Mouse (Mus musculus) large intestine, adult 2 months (tissue): Measurements from ENCODE around the gene Col19a1. TPM values are rescaled to one million over a fixed set of nuclear protein-coding genes. Genes with fewer than 3 reads are reported as not detected.

Source experiments
- DNase-seq: peaks from one replicate; pipeline ENCODE4 v3.0.0-alpha.2; 2012; ENCODE audit warnings: low read depth, low spot score
- WGBS: fragments of 180-500 bp; shearing (Covaris S2); methylation state at CpG from one replicate; pipeline ENCODE4 v1.1.7; 2018; 5-methylcytosine and 5-hydroxymethylcytosine counted together
- polyA plus RNA-seq: library from polyadenylated mRNA; depleted of rRNA; stranded (reverse); fragments of >200 nt; gene quantifications from 2 replicates; pipeline ENCODE4 v1.2.3, GENCODE M21; 2012

The Col19a1 gene
- polyA plus RNA-seq, 1 experiment: not detected

DNA sequence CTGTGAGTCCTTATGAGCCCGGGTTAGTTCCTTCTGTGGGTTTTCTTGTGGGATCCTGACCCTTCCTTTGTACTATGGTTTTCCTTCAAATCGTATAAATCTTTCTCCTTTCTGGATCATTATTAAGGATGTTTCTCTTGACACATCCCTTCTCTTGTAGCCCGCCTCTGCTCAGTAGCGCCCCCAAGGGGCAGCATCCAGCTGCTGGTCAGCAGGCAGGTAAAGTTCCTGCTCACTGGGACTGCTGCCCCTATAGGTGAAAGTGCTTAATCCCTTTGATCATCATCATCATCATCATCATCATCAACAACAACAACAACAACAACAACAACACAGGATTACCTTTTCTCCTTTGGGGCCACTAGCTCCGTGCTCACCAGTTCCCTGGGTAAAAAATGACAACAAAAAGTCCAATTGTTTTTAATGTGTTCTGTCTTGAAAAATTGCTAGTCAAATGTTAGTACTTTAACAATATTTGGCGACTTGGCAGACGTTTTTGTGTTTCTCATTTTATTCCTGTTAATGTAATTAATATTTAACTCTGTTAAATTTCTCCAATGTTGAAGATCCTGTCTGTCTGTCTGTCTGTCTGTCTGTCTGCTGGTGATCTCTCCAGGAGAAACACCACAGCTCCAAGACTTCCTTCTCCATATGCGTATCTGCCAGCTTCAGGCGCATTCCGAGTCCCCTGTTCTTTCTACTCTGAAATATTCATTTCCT is 249.6 kb downstream of the Col19a1 start:
- no peak for DNase-seq
- WGBS: 76% methylated on average over 10 of the region's 10 CpGs

DNA sequence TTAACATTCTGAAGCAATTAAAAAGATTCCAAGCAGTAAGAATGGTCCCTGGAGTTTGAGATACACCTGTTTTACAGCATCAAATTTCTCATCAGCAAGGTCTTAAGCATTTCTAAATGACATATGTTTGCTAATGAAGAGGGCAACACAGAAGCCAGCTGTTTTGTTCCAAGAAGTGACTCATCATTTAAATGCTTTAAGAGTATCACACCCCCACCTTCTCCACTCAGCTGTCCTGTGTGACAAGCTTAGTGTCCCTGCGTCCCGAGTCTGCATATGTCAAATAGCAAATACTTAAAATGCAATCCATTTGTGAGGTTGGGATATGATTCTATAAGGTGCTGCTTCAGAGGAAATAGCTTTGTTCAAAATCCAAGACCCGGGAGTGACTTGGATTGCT is 251.2 kb downstream of the Col19a1 start:
- WGBS: 69% methylated on average over 3 of the region's 3 CpGs

DNA sequence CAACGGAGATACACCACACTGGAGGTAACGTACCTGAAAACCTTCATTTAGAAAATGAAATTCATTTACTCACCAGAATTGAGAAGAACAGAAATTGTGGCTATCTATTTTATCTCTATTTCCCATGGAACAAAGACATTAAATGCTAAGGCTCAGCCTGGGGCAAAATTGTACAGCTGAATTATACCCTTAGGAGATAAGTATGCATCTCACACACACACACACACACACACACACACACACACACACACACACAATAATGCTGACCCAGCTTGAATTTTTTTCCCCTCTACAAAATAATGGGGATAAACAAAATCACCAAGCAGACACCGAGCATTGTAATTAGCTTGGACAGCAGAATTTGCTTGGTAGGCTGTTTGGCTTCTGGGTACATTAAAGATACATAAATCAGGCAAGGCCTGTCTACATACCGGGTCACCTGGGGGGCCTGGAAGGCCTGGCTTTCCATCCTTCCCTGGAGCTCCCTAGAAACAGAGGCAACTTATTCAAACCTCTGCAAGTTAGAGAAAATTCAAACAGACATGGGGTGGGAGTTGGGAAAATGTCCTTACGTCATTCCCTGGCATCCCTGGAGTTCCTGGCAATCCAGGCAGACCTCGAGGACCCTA is 270.2 kb downstream of the Col19a1 start:
- no peak for DNase-seq

More for the DNA sequence above, 251.2 kb downstream of the Col19a1 start:
- DNase-seq: no peak

DNA sequence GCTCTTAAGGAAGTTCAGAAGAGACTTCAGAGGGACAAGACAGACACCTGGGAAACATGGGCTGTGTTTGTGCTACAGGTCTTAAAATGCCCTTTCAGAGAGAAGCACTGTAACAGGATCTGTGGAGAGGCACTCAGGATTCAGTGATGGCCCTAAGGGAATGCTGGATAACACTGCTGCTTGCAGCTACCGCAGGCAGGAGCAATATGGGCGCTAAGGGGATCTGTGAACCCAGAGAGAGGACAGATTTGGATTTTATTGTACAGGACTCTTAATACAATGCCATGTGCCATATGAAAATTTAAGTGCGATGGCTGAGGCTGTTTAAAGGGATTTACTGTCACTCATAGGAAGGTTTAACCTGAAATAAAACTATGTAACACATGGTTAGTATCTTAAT is 270.8 kb downstream of the Col19a1 start:
- DNase-seq: no peak
- WGBS: 82% methylated on average over 3 of the region's 3 CpGs

More for the DNA sequence above, 270.2 kb downstream of the Col19a1 start:
- 72% methylated on average over 6 of the region's 6 CpGs for whole genome bisulfite sequencing

DNA sequence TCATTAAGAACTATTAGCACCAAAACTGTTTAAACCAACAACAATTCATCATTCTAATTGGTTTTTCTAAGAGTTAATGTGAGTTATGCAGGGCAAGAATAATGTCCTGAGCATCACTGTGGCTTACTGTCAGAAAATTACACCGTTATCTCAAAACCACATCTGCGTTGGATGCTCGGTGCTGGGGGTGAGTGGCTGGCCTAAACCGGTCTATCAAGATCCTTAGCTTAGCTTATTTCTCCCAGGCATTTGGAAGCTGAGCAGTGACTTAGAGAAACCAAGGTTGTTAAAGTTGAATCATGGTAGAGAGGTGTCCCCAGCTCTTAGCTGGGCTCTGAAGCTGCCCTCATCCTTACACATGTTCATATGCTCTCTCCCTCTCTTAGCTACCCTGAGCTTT is 276.4 kb downstream of the Col19a1 start:
- 52% methylated on average over 4 of the region's 4 CpGs for WGBS
- no peak for DNase-seq

DNA sequence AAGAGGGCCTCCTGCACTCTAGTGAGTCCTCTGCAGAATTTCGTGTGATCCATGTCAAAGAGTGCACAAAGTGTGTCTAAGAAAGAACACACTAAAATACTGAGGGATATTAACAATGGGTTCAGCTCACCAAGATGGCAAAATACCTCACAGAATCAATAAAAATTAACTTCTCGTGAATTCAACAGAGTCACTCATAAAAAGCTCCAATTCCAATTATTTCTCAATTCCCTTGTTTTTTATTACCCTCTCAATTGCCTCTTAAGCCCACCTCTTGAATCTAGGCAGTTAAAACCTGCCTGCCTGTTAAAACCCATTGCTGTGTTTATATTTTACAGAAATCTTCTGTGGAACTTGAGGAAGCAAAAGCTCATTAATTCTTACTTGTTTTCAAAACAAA is 277.1 kb downstream of the Col19a1 start:
- WGBS: 18% methylated on average over 2 of the region's 2 CpGs
- no peak for DNase-seq

DNA sequence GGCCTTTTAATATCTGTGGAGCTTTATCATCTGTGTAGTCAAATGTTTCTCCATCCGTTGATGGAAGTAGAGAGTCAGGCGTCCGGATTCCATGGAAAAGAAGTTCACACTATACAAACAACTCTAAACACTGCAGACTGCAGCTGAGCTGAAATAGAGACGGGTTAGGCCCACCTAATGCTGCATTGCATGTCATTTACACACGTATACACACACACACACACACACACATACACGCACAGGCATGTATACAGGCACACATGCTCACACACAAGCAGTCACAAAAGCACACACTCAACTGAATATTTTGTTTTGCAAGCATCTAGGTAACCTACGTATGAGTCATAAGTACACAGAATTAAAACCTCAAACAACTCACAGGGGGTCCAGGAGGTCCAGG is 284.2 kb downstream of the Col19a1 start:
- WGBS: 79% methylated on average over 7 of the region's 7 CpGs
- DNase-seq: no peak

DNA sequence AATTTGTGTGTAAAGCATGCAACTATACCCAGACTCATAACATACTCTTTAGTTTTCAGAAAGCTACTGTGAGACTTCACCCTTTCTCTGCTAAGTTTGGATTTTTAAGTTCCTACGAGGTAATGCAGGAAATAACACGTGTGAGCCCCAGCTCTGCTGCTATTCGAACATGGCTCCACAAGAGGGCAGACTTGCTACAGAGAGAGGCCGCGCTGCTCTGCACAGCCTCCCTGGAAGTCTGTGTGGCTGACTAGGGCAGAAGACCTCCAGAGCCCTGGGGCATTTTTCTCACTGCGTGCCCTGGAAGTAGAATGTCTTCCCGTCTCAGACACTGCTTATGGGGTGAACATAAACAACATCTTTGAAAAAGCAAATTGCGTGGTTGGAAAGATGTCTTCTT is 284.6 kb downstream of the Col19a1 start:
- 21% methylated on average over 8 of the region's 8 CpGs for WGBS
- no peak for DNase-seq

DNA sequence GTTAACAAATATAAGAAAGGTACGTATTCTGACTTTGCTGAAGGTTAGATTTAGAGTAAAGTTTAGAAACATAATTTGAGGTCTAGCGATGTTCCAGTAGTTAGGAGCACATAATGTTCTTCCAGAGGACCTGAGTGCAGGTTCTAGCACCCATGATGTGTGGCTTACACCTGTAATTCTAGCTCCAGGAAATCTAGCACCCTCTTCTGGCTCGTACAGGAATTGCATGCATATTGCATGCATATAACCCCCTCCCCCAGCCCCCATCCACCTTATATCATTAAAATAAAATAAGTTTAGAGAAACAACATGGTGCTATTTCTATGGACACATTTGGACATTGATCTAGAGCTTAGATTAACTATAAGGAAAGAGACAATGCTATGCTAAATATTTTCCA is 286.6 kb downstream of the Col19a1 start:
- no peak for DNase-seq
- 89% methylated on average over 3 of the region's 3 CpGs for WGBS

DNA sequence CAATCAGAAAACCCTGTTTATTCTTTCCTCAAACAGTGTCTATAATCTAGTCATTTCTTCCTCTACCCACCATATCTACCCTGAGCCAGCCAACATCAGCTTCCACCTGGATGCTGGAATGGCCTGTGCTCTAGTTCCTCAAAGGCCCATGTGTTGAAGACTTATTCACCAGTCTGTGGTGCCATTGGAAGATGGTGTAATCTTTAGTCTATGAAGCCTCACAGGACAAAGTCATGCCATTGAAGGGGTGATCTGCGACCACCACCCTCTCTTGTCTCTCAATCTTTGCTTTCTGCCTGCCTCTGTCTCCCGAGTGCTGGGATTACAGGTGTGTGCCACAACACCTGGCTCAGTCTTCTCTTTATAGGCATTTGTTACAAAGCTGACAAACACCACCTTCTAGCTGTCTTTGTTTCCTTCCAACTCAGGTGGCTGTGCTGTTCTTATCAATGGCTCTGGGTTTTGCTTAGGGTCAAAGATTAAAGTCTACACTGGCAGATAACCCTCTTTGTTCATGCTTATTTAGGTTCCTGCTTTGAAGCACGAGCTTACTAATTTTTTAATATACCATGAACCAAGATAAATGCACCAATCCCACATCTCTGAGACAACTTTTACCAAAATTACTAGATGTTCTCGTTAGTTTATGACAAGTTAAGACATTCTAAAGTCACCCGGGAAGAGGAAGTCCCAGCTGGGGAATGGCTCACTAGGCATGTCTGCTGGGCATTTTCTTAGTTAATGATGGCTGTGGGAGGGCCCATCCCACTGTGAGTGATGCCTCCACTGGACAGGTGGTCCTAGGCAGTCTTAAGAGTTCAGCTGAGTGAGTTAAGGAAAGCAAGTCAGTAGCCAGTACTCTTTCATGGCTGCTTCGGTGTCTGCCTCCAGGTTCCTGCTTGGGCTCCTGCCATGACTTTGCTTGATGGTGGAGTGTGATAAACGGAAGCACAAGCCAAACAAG is 292.0 kb downstream of the Col19a1 start:
- WGBS: 29% methylated on average over 7 of the region's 7 CpGs
- no peak for DNase-seq

DNA sequence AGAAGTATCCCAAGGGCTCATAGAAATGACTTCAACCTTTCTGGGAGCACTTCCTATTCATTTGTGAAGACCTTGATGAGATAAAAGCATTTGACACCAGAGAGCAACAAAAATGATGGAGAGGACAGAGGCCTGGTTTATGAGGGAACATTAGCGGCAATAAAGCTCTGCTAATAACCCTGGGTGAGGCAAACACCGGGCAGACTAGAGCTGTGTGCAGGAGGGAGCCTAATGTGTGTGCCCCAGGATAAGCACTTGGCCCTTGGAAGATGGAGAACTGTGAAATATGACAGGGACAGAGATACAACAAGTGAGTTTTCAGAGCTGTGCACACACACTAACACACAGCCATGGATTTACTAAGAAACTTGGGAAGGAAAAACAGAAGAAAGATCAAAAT is 294.8 kb downstream of the Col19a1 start:
- no peak for DNase-seq
- WGBS: 10% methylated on average over 2 of the region's 2 CpGs

DNA sequence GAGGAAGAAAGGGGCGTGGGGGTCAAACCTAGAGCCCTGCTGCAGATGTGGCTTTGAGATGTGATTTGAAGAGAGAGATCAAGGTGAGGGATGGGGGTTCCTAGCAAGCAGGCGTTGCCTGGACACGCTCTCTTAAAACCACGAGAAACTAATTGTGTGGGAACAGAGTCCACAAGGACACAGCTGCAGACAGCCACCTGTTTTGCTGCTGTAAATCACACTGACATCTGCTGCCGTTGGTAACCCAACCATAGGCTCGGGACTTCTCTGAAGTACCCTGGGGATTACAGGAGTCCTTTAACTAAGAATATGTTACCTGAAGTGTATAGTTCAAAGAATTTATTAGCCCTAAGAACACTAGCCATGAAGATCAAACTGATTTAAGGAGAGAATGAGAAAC is 300.9 kb downstream of the Col19a1 start:
- DNase-seq: peak; percentile 32
- 5% methylated on average over 6 of the region's 6 CpGs for WGBS

DNA sequence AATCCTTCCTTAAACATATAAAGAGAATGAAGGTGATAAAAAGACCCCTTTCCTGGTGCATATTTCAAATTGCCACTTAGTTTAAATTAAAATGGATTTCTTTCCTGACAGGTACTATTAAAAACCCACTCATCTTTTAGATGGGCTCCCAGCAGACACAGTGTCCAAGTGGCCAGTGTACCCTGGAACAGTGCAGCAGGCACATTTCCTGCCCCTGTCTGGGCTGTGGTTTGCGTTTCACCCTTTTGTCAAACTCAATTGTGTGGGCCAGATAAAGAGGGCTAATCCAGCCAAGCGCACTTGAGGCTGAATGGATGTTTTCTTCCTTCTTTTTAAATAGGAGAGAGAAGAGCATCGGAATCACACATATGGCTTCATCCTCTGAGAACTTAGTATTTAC is 320.2 kb downstream of the Col19a1 start:
- 59% methylated on average over 3 of the region's 3 CpGs for WGBS
- DNase-seq: no peak

DNA sequence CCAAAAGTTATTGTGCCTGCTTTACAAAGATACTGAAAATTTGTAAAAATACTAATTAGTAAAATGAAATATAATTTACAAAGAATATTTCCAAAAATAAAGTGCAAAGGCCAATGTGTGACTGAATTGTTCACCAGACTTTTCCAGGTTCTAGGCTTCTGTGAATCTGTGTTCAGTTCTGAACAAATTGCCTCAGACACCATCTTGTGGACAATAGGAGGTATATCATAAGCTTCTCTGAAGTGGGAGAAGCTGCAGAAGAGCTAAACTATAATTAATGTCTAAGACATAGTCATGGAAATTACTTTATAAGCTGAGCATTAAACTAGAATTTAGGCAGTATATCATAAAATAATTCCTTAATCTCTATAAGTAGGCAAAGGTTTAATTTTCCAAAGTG is 326.1 kb downstream of the Col19a1 start:
- no peak for DNase-seq

DNA sequence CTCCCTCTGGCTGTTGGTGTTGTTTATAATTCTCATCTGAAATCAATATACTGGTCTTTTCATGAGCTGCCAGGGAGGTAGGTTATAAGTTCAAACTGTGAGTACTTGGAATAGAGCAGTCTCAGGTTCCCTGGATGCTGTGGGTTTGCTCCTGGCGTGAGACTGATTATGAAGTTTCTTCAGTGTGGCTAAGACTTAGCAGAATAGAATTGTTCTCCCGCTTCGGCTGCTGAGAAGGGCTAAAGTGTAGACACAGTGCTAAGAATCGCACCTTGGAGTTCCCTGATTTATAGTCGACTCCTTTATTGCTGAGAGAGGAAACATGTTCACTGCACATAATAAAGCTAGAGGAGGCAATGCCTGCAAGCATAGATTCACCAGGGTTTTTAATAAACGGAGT is 327.9 kb downstream of the Col19a1 start:
- WGBS: 45% methylated on average over 6 of the region's 6 CpGs
- no peak for DNase-seq

DNA sequence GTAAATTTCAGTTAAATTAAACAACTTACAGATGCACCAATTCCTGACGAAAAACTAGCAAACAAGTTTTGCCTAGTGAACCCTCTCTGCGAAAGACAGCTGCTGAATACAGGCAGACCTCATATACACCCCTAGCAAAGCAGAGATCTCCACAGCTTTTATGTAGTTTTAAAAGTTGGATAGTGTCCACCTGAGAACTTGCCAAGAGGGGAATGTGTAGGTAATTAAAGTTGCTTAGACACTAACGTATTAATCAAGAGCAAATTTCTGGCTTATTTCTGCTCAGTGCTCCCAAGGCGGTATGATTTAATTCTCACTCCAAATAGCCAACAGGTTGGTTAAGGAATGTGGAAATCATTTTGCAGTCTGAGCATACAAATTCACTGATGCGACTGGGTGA is 329.3 kb downstream of the Col19a1 start:
- DNase-seq: no peak
- 58% methylated on average over 5 of the region's 5 CpGs for WGBS

DNA sequence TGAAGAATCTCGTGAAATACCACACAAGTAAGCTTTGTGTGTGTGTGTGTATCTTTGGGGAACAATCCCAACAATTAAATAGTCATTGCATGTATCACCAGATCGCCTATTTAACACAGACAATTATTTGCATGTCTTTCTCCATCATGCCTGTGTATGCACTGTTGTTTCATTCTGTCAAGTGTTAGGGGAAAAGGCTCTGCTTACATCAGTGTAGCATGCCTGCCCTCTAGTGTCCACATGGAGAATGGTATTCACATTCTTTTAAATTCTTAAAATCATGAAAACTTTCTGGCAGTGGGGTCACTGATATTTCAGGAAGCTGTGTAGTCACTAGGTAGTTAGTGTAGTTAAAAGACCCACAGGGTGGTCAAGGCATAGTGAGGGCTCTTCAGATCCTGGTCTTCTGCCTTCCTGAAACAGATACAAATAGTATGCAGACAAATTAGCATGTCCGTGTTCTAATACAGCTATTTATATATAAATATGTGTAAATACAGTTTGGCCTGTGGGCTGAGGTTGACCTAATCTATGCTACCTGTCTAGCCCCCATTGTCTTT is 338.1 kb downstream of the Col19a1 start:
- WGBS: 47% methylated on average over 3 of the region's 3 CpGs
- DNase-seq: no peak

DNA sequence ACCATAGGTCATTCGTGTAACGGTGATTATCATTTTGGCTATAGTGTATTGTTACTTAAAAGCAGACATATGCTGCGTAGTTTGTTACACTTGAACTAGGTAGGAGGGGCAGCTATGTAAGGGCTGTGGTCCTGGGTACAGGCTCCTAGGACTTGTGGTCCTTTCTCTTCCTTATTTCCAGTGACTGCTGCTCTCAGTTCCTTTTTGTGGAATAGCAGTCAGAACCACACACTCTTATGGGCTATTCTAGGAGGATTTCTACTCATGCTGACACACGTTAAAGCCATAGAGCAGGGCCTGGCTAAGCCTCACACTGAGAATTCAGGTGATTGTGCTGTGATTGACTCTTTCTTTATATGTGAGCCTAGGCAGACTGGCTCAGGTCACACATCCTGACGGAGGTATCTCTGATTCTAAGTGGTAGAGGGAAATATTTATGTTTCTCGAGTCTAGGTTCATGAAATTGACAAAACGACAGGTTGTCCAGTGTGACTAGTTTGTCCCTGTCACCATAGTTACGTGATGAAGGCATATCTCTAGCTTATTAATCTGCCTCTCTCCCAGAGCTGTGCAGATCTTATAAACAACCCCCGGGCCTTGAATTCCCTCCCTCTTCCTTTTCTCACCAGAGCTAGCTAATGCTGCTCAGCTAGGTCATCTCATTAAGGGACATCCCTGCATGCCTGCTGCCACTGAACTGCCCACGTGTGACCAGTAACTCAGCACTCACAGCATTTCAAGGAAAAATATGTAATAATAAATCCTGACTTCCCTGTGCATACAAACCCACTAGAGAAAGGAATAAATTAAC is 338.8 kb downstream of the Col19a1 start:
- 73% methylated on average over 10 of the region's 10 CpGs for WGBS
- no peak for DNase-seq

DNA sequence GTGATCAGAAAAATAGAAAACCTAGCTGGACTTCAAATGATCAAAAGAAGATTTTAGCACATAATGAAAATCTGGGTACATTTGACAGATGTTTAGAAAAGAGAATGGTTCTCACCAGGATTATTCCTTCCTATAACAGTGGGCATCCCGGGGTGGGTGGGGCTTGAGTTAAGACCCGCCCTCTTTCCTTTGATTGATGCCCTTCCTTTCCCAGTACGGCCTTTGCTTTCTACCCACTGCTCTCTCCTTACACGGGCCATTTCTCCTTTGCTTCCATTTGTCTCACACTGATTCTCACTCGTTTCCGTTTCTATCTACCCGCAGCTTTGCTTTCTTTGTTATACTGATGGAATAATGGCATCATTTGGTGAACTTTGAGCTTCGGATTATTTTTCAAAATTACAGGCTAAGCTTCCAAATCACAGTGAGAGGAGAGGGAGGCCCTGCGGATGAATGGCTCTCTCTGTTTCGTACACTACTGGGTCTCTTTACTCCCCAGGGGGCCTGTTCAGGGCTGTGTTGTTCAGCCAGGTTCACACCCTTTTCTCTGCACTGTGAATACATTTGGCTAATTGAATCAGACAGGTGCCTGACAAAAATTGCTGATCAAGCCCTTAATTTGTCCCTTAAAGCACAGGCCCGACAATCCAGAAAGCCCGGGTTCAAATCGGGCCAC is 341.4 kb downstream of the Col19a1 start:
- 73% methylated on average over 13 of the region's 13 CpGs for WGBS
- DNase-seq: no peak
